Mouse (Mus musculus) testis, adult 2 months (tissue): ENCODE data around the gene Trim38. TPM values are rescaled to one million over a fixed set of nuclear protein-coding genes. Genes with fewer than 3 reads are reported as not detected.

Experiments used
- H3K27ac ChIP-seq: fragments of 200-500 bp; 2 replicates; pipeline ENCODE4 v1.5.1; 2012; ENCODE audit warnings: low read depth, low read length; ENCODE audit not compliant: control insufficient read depth, insufficient read depth
- H3K27me3 ChIP-seq: fragments of 200-500 bp; 2 replicates; pipeline ENCODE4 v1.6.1; 2012; ENCODE audit warnings: mild to moderate bottlenecking, low read length, moderate library complexity; ENCODE audit not compliant: control insufficient read depth, insufficient read depth
- H3K36me3 ChIP-seq: fragments of 200-500 bp; 2 replicates; pipeline ENCODE4 v1.6.1; 2012; ENCODE audit warnings: mild to moderate bottlenecking, low read length; ENCODE audit not compliant: control insufficient read depth, insufficient read depth
- H3K4me1 ChIP-seq: fragments of 200-500 bp; 2 replicates; pipeline ENCODE4 v1.6.1; 2012; ENCODE audit warnings: low read length; ENCODE audit not compliant: control insufficient read depth, insufficient read depth
- H3K4me3 ChIP-seq: fragments of 200-500 bp; 2 replicates; pipeline ENCODE4 v1.5.1; 2012; ENCODE audit warnings: low read depth, mild to moderate bottlenecking, low read length, moderate library complexity, mixed read lengths; ENCODE audit not compliant: control insufficient read depth
- CTCF ChIP-seq: fragments of 200-500 bp; IDR thresholded peaks from 2 replicates; pipeline ENCODE4 v1.5.1; 2012; ENCODE audit warnings: low read depth, mild to moderate bottlenecking, inconsistent platforms, low read length, moderate library complexity; ENCODE audit not compliant: control insufficient read depth, insufficient read depth, insufficient replicate concordance
- POLR2A ChIP-seq: fragments of 200-500 bp; IDR thresholded peaks from 2 replicates; pipeline ENCODE4 v1.6.1; 2012; ENCODE audit warnings: low read depth, mild to moderate bottlenecking, inconsistent platforms, low read length, moderate library complexity; ENCODE audit not compliant: control insufficient read depth
- polyA plus RNA-seq: library from polyadenylated mRNA; depleted of rRNA; stranded (reverse); fragments of >200 nt; gene quantifications from 2 replicates; pipeline ENCODE4 v1.2.3, GENCODE M21; 2012

The Trim38 gene
- polyA plus RNA-seq, 1 experiment: 2.5 TPM

DNA sequence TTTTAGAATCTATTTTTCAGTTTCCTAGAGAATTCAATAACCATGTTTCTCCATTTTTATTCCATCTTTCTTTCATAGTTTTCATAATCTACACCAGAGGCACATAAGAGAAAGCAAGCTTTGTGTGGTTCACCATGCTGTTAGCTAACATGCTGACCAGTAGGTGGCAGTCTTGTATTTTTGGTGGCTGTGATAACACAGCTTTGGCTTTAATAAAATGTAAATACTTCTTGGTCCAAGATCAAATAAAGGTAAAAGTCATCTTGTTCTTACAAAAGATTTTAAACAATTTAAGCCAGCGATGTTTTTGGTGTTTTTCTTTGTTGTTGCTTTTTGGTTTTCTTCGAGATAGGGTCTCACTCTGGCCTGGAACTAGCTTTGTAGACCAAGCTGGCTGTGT, 22.8 kb downstream of the Trim38 start:
- no peak overlapping the region for H3K27ac ChIP-seq
- TF ChIP-seq POLR2A (no peak), CTCF (no peak; the same call in 1 of the 2 replicates)
- no peaks in the 10 kb centered on the region for H3K36me3 ChIP-seq
- H3K4me3 ChIP-seq: no peak overlapping the region
- no peaks in the 10 kb centered on the region for H3K27me3 ChIP-seq
- no peaks in the 10 kb centered on the region for H3K4me1 ChIP-seq

DNA sequence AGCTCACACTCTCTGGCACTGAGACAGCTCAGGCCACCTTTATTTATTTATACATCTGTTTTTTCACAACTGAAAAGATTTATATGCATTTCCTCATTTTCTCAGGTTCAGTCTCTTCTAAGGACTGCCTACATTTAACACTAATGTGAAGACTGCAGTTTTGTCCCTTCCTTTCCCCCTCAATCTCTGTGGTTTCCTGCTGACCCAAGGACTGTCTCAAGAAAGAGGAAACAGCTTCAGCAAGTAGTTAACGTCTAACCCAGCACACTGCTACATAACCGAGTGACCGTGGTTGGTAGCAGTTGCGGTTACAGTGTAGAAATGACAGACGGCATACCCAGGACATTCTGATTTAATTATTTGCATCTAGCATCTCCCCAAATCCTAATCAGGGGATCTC, 29.7 kb downstream of the Trim38 start:
- no peak for TF ChIP-seq CTCF
- TF ChIP-seq POLR2A: no peak
- Histone ChIP-seq H3K27ac (no peak overlapping the region), H3K4me1 (no peaks in the 10 kb centered on the region), H3K27me3 (no peaks in the 10 kb centered on the region), H3K36me3 (no peaks in the 10 kb centered on the region), H3K4me3 (no peak overlapping the region)

DNA sequence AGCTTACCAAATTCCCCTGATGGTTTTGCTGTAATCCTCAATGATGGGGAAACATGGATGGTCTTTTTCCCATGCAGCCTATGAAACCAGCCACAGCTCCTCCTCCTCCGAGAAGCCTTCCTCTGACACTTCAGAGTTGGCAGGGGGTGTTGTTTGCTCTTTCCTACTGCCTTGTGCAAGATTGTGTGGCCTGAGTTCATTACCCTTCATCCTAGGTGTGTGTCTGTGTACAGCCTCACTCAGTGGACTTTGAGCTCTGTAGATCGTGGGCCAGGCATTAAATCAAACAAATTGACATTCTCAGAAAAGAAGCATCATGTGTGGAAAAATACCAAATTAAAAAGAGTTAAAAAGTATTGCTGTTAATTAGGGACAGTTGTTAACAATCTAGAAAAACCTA, 34.8 kb downstream of the Trim38 start:
- TF ChIP-seq POLR2A: no peak
- no peak for TF ChIP-seq CTCF
- Histone ChIP-seq H3K4me3 (no peak overlapping the region), H3K27ac (no peak overlapping the region), H3K36me3 (no peaks in the 10 kb centered on the region), H3K4me1 (no peaks in the 10 kb centered on the region), H3K27me3 (no peaks in the 10 kb centered on the region)

DNA sequence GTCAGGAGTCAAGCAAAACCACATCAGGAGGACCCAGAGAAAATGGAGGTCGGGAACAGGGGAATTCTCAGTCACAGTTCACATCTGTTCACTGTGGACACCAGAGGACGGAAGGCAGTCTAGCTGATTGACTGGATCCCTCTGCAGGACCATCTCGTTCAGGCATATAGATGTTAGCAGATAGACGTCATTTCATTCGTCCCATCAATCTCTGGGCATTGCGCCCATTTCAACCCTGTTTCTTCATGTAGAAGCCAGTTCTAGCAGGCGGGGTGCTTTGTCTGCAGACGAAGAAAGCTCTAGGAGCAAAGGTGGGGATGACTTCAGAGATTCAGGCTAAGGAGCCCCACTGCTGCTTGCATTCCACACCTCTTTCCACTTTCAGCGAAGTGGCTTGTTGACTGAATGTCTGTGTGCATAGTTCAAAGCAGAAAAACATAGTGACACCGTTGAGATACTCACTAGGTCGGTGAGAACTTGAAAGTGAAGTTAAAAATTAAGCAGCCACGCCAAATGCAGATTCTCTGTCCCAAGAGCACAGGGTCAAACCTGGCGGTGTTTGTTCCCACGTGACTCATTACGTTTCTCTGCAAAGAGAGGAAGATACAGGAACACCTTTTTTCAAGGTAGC, 36.8 kb downstream of the Trim38 start, which contains the start of gene Slc17a2:
Gene Slc17a2, plus strand, starts transcription at position 572 of the 631 bp plus-strand sequence.
- no peak within 1 kb of the TSS for H3K4me3 ChIP-seq
- no peaks in the 10 kb centered on the region for H3K4me1 ChIP-seq
- no peaks in the 10 kb centered on the region for H3K36me3 ChIP-seq
- no peaks in the 10 kb centered on the region for H3K27me3 ChIP-seq
- no peak for TF ChIP-seq CTCF
- TF ChIP-seq POLR2A: no peak
- no peak within 1 kb of the TSS for H3K27ac ChIP-seq

DNA sequence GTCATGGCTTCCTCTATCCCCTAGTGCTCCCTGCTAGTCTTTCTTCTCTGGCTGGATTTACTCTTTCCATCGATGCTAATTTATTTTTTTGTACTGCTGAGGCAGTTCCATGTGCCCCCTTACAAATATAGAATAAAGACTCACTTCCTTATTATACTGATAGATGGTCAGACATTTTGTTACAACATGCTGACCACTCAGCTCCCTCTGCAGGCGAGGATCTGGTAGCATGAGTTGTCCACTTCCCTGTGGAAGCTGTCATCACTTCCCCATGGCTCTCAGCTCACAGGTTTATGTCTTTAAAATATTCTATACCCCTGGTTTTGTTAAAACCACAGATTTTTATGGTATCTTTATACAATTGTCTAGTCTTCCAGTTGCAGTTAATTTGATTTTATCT, 46.4 kb downstream of the Trim38 start:
- TF ChIP-seq POLR2A: no peak
- TF ChIP-seq CTCF: no peak
- Histone ChIP-seq H3K27me3 (no peaks in the 10 kb centered on the region), H3K4me3 (no peak overlapping the region), H3K36me3 (no peaks in the 10 kb centered on the region), H3K4me1 (no peaks in the 10 kb centered on the region), H3K27ac (no peak overlapping the region)

DNA sequence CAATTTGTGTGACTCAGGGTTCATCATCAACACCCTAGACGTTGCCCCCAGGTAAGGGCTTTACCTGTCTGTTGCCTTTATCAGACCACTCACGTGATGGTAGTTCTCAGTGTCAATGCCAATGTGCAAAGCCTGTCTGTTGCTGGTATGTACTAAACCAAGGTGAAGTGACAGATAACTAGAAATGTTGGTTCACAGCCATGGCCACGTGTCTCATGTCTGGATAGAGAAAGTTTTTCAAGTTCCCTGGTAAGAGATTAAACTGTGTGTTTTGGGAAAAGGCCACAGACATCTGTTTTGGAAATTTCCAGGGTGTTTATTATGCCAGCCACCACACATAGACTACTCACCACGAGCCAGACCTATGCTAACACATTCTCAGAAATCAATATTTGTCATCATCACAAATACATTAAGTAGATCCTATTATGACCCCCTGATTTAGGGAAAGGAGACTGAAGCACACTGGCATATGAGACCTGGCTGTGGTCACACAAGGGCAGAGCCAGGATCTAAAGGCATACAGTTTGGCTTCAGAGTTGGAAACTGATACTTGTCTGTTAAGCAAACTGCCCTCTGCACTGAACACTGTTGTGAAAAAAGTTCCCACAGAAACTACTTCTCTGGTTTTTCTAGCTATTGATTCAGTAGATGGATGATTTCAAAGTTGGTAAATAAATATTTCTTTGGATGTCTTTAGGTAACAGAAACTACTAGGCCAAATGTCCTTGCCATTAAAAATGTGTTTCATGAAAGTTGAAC, 50.6 kb downstream of the Trim38 start:
- Histone ChIP-seq H3K4me1 (no peaks in the 10 kb centered on the region), H3K27ac (no peak overlapping the region), H3K27me3 (no peaks in the 10 kb centered on the region), H3K36me3 (no peaks in the 10 kb centered on the region), H3K4me3 (no peak overlapping the region)
- TF ChIP-seq POLR2A (no peak), CTCF (no peak)

DNA sequence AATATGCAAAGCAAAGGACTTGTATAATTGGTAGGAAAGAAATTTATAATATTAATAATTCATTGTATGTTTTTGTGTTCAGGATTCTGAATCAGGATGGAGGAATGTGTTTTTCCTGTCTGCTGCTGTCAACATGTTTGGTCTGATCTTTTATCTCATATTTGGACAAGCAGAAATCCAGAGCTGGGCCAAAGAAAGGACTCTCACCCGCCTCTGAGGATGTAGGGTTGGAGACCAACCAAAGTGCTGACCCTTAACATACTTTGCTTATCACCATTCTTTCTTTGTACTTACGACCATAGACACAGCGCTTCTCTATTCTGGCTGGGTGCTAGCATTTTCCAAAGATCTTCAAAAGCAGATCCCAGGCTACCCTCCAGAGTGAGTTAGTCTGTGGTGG, 52.5 kb downstream of the Trim38 start:
- Histone ChIP-seq H3K27ac (no peak overlapping the region), H3K36me3 (no peaks in the 10 kb centered on the region), H3K4me3 (no peak overlapping the region), H3K4me1 (no peaks in the 10 kb centered on the region), H3K27me3 (no peaks in the 10 kb centered on the region)
- TF ChIP-seq CTCF: no peak
- TF ChIP-seq POLR2A: no peak

DNA sequence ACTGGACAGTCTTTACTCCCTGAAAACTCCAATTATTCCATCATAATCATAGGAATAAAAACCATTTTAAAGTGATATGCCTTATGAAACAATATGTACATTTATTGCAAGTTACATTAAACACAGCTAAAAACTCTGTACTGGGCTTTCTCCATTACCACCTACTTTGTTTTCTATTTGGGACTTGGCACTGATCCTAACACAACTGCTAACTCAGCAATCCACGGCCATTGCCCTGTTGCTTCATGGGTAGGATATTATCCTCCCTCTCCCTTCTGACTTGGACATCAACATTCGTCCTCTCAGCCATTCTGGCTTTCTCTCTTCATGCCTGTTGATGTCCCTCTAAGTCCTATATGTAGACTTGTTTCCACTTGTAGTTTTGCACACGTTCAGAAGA, 56.9 kb downstream of the Trim38 start:
- no peak overlapping the region for H3K4me3 ChIP-seq
- no peak overlapping the region for H3K27ac ChIP-seq
- no peak for TF ChIP-seq CTCF
- TF ChIP-seq POLR2A: no peak
- no peaks in the 10 kb centered on the region for H3K36me3 ChIP-seq
- no peaks in the 10 kb centered on the region for H3K4me1 ChIP-seq
- no peaks in the 10 kb centered on the region for H3K27me3 ChIP-seq
